8 mouse cellular contexts compared by ENCODE assay signal in the genomic region with DNA sequence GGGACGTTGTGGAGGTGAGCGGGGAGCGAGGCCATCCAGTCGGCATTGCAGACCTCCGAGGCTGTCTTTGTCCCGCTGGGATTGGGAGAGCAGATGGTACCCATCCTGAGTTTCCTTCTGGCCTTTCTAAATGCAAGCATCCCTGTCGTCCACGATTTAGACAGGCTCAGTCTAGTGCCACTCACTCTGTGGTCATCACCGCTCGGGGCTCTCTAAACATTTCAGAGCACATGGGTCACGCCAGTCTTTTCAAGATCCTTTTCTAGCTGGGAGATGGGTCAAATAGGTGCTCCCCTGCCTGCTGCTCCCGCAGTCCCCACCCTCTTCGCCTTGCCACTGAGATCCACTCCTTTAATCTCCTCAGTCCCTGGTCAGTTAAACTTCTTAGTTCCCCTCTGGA. TPM values are rescaled to one million over a fixed set of nuclear protein-coding genes. Genes with fewer than 3 reads are reported as not detected.
DNase-seq lines count a peak whose midpoint lies in the region; ATAC-seq and TF ChIP-seq lines count a peak whose summit lies in the region.

No protein-coding gene starts in this region.

- WGBS in kidney, embryonic 15.5 days: 1% methylated on average over 13 of the region's 13 CpGs
- 7% methylated on average over 13 of the region's 13 CpGs for WGBS in bone marrow, adult 2 months
- 2% methylated on average over 13 of the region's 13 CpGs for WGBS in embryonic facial prominence, embryonic 12.5 days
- under 1% methylated on average over 13 of the region's 13 CpGs for WGBS in limb, embryonic 12.5 days
- WGBS in stomach, embryonic 14.5 days: under 1% methylated on average over 13 of the region's 13 CpGs

- no peaks in the 10 kb centered on the region for H3K27me3 ChIP-seq in kidney, embryonic 15.5 days
- H3K27me3 ChIP-seq in embryonic facial prominence, embryonic 12.5 days: peaks cover 3% of the 10 kb centered on the region; the same call in 1 of the 2 replicates
- peaks cover 6% of the 10 kb centered on the region for H3K27me3 ChIP-seq in limb, embryonic 12.5 days
- H3K27me3 ChIP-seq in stomach, embryonic 14.5 days (ENCODE audit: control insufficient read depth, insufficient read depth, low read length): no peaks in the 10 kb centered on the region

- ATAC-seq in kidney, embryonic 15.5 days (replicated peaks; ENCODE audit: low FRiP score): no peak
- ATAC-seq in embryonic facial prominence, embryonic 12.5 days (ENCODE audit: insufficient number of reproducible peaks, insufficient read depth, low FRiP score, low TSS enrichment): no peak
- ATAC-seq in limb, embryonic 12.5 days (ENCODE audit: insufficient number of reproducible peaks, insufficient read depth, low FRiP score, low TSS enrichment, low read depth): no peak; the same call in 1 of the 2 replicates
- peak; percentile 2; the same call in 1 of the 2 replicates for ATAC-seq in stomach, embryonic 14.5 days (ENCODE audit: insufficient number of reproducible peaks, insufficient read depth, low FRiP score, low read depth)
- no peak for ATAC-seq in erythroid progenitor cell, adult 5-6 weeks (replicated peaks; ENCODE audit: low FRiP score, poor library complexity, severe bottlenecking)

- no peaks in the 10 kb centered on the region for H3K9me3 ChIP-seq in kidney, embryonic 15.5 days (replicated peaks)
- no peaks in the 10 kb centered on the region for H3K9me3 ChIP-seq in embryonic facial prominence, embryonic 12.5 days
- no peaks in the 10 kb centered on the region for H3K9me3 ChIP-seq in limb, embryonic 12.5 days
- no peaks in the 10 kb centered on the region for H3K9me3 ChIP-seq in stomach, embryonic 14.5 days (ENCODE audit: control insufficient read depth, low read depth, low read length)

- no peak for DNase-seq in kidney, postnatal 25 days
- no peak for DNase-seq in urinary bladder, postnatal 10 days (ENCODE audit: low spot score)

- peak overlapping the region; percentile 90 for H3K4me2 ChIP-seq in kidney, embryonic 15.5 days
- H3K4me2 ChIP-seq in embryonic facial prominence, embryonic 12.5 days (replicated peaks): peak overlapping the region; percentile 91
- H3K4me2 ChIP-seq in limb, embryonic 12.5 days: peak overlapping the region; percentile 93
- peak overlapping the region; percentile 79 for H3K4me2 ChIP-seq in stomach, embryonic 14.5 days (replicated peaks; ENCODE audit: low read depth, low read length)

- H3K4me3 ChIP-seq in kidney, embryonic 15.5 days (replicated peaks): peak overlapping the region; percentile 68
- peak overlapping the region; percentile 80 for H3K4me3 ChIP-seq in bone marrow, adult 2 months (replicated peaks; ENCODE audit: control insufficient read depth, low read depth, low read length)
- peak overlapping the region; percentile 61 for H3K4me3 ChIP-seq in embryonic facial prominence, embryonic 12.5 days
- H3K4me3 ChIP-seq in limb, embryonic 12.5 days (replicated peaks): peak overlapping the region; percentile 63
- H3K4me3 ChIP-seq in stomach, embryonic 14.5 days (ENCODE audit: low read depth, low read length): peak overlapping the region; percentile 49

- H3K27ac ChIP-seq in kidney, embryonic 15.5 days: peak overlapping the region; percentile 75; the same call in 1 of the 2 replicates
- H3K27ac ChIP-seq in bone marrow, adult 2 months (ENCODE audit: control insufficient read depth, insufficient read depth, low read depth, low read length, poor library complexity): peak overlapping the region; percentile 76
- no peak overlapping the region for H3K27ac ChIP-seq in embryonic facial prominence, embryonic 12.5 days
- H3K27ac ChIP-seq in limb, embryonic 12.5 days: no peak overlapping the region
- no peak overlapping the region for H3K27ac ChIP-seq in stomach, embryonic 14.5 days (ENCODE audit: low read length)

- no peak for TF ChIP-seq POLR2A in bone marrow, adult 2 months (IDR thresholded peaks at IDR 0.05; ENCODE audit: borderline replicate concordance, control insufficient read depth, low read depth, low read length)

- TF ChIP-seq CTCF in bone marrow, adult 2 months (IDR thresholded peaks at IDR 0.05; ENCODE audit: control insufficient read depth, insufficient read depth, low read length): no peak

- H3K36me3 ChIP-seq in kidney, embryonic 15.5 days: no peaks in the 10 kb centered on the region
- H3K36me3 ChIP-seq in embryonic facial prominence, embryonic 12.5 days: no peaks in the 10 kb centered on the region
- no peaks in the 10 kb centered on the region for H3K36me3 ChIP-seq in limb, embryonic 12.5 days
- no peaks in the 10 kb centered on the region for H3K36me3 ChIP-seq in stomach, embryonic 14.5 days (ENCODE audit: control insufficient read depth, insufficient read depth, low read length)

- peaks cover 16% of the 10 kb centered on the region for H3K4me1 ChIP-seq in kidney, embryonic 15.5 days
- H3K4me1 ChIP-seq in bone marrow, adult 2 months (ENCODE audit: control insufficient read depth, insufficient read depth, low read length): peaks cover 1% of the 10 kb centered on the region; the same call in 1 of the 2 replicates
- 0 out of 2 replicates have a peak, but pooled peaks cover 4% of the 10 kb centered on the region for H3K4me1 ChIP-seq in embryonic facial prominence, embryonic 12.5 days
- peaks cover 12% of the 10 kb centered on the region for H3K4me1 ChIP-seq in limb, embryonic 12.5 days (replicated peaks)
- H3K4me1 ChIP-seq in stomach, embryonic 14.5 days (ENCODE audit: control insufficient read depth, insufficient read depth, low read length): no peaks in the 10 kb centered on the region

- H3K9ac ChIP-seq in kidney, embryonic 15.5 days: peak overlapping the region; percentile 51
- peak overlapping the region; percentile 56 for H3K9ac ChIP-seq in embryonic facial prominence, embryonic 12.5 days
- H3K9ac ChIP-seq in limb, embryonic 12.5 days (replicated peaks): peak overlapping the region; percentile 67
- peak overlapping the region; percentile 15 for H3K9ac ChIP-seq in stomach, embryonic 14.5 days (replicated peaks; ENCODE audit: low read depth, low read length)

RNA-seq across cellular contexts. Expression of gene Plcxd2, which starts 0.3 kb away (rescaled TPM):
- polyA plus RNA-seq in kidney, embryonic 15.5 days (2015; fragmentation: Nextera tagmentation; extraction: Ambion mirVana): 1.4 and 1.5 TPM in 2 replicates
- 0.85 TPM in 1 of 2 replicates, not detected in the other for polyA plus RNA-seq in bone marrow, adult 2 months (2011; ENCODE audit: insufficient read depth, insufficient read length, low replicate concordance, missing spikeins)
- polyA plus RNA-seq in embryonic facial prominence, embryonic 12.5 days (2016; fragmentation: Nextera tagmentation; extraction: Ambion mirVana): 1.9 and 3.0 TPM in 2 replicates
- polyA plus RNA-seq in limb, embryonic 12.5 days (2016; fragmentation: Nextera tagmentation; extraction: Ambion mirVana): 1.5 and 1.6 TPM in 2 replicates
- polyA plus RNA-seq in stomach, embryonic 14.5 days (2014; fragmentation: Nextera tagmentation; extraction: Ambion mirVana): 1.0 and 1.2 TPM in 2 replicates
- total RNA-seq in erythroid progenitor cell, adult 5-6 weeks (2015; ENCODE audit: low replicate concordance): 0.42 and 0.72 TPM in 2 replicates
- total RNA-seq in erythroid progenitor cell, adult 5-6 weeks (2017; ENCODE audit: low replicate concordance): 0.39 and 0.83 TPM in 2 replicates

RNA-seq across cellular contexts. Expression of gene Phldb2, which starts 56.3 kb away (rescaled TPM):
- 81.2 and 84.2 TPM in 2 replicates for polyA plus RNA-seq in kidney, embryonic 15.5 days (2015; fragmentation: Nextera tagmentation; extraction: Ambion mirVana)
- 1.4 and 3.7 TPM in 2 replicates for polyA plus RNA-seq in bone marrow, adult 2 months (2011; ENCODE audit: insufficient read depth, insufficient read length, low replicate concordance, missing spikeins)
- polyA plus RNA-seq in embryonic facial prominence, embryonic 12.5 days (2016; fragmentation: Nextera tagmentation; extraction: Ambion mirVana): 72.5 and 77.8 TPM in 2 replicates
- polyA plus RNA-seq in limb, embryonic 12.5 days (2016; fragmentation: Nextera tagmentation; extraction: Ambion mirVana): 75.2 and 82.5 TPM in 2 replicates
- polyA plus RNA-seq in stomach, embryonic 14.5 days (2014; fragmentation: Nextera tagmentation; extraction: Ambion mirVana): 29.7 and 31.2 TPM in 2 replicates
- total RNA-seq in erythroid progenitor cell, adult 5-6 weeks (2015; ENCODE audit: low replicate concordance): 6.5 TPM in 1 of 2 replicates, not detected in the other
- total RNA-seq in erythroid progenitor cell, adult 5-6 weeks (2017; ENCODE audit: low replicate concordance): not detected in 2 replicates

Comparison
In these comparisons a context has a peak if more than half of its experiments do, and no peak if none do; other contexts are left out.
1. H3K27ac ChIP-seq: peak in kidney, embryonic 15.5 days (single experiment) and bone marrow, adult 2 months (single experiment); none in embryonic facial prominence, embryonic 12.5 days (single experiment), limb, embryonic 12.5 days (single experiment) and stomach, embryonic 14.5 days (single experiment).
2. H3K9ac ChIP-seq: peak in every context shown above with its lines; median percentile 67 in limb, embryonic 12.5 days; 56 in embryonic facial prominence, embryonic 12.5 days; 51 in kidney, embryonic 15.5 days; 15 in stomach, embryonic 14.5 days.
3. Peak in every context shown above with its lines, with median percentiles within 50 percentile points of each other: H3K4me2 ChIP-seq and H3K4me3 ChIP-seq.